Mouse (Mus musculus): Measurements from ENCODE around the gene Gnas. TPM values are rescaled to one million over a fixed set of nuclear protein-coding genes. Genes with fewer than 3 reads are reported as not detected.

Gnas gene
- 1,000 to 10,000 TPM; 2,555 to 2,708 TPM for total RNA-seq (2021)
- long read RNA-seq, experiment 1, transcript Gnas-206 (11 exons, 1,695 nt), result minor isoform, 141 of 1,226 reads
- long read RNA-seq, experiment 1, transcript Gnas-207 (11 exons, 1,789 nt), result minor isoform, 240 of 1,226 reads
- long read RNA-seq, experiment 1, transcript Gnas-208 (12 exons, 1,716 nt), result major isoform, 653 of 1,226 reads
- long read RNA-seq, experiment 1, transcript Gnas-211 (13 exons, 2,465 nt), result minor isoform, 38 of 1,226 reads
- long read RNA-seq, experiment 1, partial matches to known transcripts, result 85 of 1,226 reads
- long read RNA-seq, experiment 1, other reads (novel, unspliced or antisense), result 58 of 1,226 reads
- long read RNA-seq, experiment 2, transcript Gnas-211 (13 exons, 2,465 nt), result minor isoform, 36 of 2,788 reads
- long read RNA-seq, experiment 2, transcript Gnas-207 (11 exons, 1,789 nt), result minor isoform, 629 of 2,788 reads
- long read RNA-seq, experiment 2, transcript Gnas-208 (12 exons, 1,716 nt), result major isoform, 1,445 of 2,788 reads
- long read RNA-seq, experiment 2, transcript Gnas-206 (11 exons, 1,695 nt), result minor isoform, 324 of 2,788 reads
- long read RNA-seq, experiment 2, partial matches to known transcripts, result 266 of 2,788 reads
- long read RNA-seq, experiment 2, other reads (novel, unspliced or antisense), result 72 of 2,788 reads

DNA sequence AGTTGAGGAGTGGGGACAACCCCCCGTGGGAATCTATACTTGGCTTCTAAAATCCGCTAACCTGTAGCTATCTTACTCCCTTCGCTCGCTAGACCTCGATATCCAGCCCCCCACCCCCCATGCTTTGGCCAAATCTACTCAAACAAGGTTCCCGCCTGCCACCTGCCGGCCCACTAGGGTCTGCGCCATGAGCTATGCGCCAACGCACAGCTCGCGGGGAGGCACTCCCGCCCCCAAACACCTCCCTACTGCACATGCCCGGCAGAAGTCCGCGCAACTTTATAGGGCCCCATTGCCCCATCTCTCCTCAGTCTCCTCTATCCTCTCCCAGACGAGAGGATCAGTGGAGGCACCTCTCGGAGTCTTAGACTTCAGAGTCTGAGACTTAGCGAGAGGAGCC lies at the start of gene Gnas:
Gene Gnas (plus strand): TSS at position 310 of the 400 bp plus-strand sequence.
- DNase-seq (ENCODE audit: low spot score in 2 of 2), result no peak

GRCm38 (mm10) chr2:174242431-174242830 lies 41.7 kb upstream of the Gnas start:
- no peak for DNase-seq (ENCODE audit: low spot score in 2 of 2)

- DNase-seq (ENCODE audit: low spot score in 2 of 2), result no peak
Measured at GRCm38 (mm10) chr2:174251963-174252362, 32.2 kb upstream of the Gnas start.

DNA sequence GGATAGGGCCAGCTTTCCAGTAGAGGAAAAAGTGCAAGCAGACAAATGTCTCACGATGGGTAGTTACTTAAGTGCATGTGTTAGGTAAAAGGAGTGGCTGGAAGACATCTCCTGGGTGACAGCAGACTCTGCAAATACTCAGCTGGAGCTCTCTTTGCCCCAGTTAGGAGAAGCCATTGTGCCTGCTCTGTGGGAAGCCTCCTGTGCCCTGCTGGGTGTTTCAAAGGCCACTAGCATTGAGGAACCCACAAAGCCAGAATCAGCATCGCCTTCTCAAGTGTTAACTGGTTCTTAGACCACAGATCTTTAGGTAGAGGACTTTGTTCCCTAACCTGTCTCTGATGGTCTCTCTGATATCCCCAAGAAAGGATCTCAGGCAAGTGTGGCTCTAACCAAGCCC lies 26.8 kb upstream of the Gnas start:
- no peak for DNase-seq (ENCODE audit: low spot score in 2 of 2)

DNA sequence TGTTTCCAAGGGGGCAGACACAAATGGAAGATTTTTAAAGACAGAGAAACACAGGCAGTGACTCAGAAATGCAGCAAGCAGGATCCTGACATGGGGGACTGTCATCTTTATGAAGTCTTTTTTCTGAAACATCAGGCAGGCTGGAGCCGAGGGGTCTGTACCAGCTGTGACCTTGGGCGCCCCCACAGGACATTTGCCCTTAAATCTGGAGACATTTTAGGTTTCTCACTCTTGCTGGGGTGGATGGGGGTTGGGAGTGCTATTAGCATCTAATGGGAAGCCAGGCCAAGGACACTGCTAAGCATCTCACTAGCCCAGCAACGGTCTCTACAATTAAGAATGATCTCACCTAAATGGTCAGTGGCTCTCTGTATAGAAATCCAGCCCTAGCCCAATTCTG lies 24.1 kb upstream of the Gnas start:
- no peak for DNase-seq (ENCODE audit: low spot score in 2 of 2)

DNA sequence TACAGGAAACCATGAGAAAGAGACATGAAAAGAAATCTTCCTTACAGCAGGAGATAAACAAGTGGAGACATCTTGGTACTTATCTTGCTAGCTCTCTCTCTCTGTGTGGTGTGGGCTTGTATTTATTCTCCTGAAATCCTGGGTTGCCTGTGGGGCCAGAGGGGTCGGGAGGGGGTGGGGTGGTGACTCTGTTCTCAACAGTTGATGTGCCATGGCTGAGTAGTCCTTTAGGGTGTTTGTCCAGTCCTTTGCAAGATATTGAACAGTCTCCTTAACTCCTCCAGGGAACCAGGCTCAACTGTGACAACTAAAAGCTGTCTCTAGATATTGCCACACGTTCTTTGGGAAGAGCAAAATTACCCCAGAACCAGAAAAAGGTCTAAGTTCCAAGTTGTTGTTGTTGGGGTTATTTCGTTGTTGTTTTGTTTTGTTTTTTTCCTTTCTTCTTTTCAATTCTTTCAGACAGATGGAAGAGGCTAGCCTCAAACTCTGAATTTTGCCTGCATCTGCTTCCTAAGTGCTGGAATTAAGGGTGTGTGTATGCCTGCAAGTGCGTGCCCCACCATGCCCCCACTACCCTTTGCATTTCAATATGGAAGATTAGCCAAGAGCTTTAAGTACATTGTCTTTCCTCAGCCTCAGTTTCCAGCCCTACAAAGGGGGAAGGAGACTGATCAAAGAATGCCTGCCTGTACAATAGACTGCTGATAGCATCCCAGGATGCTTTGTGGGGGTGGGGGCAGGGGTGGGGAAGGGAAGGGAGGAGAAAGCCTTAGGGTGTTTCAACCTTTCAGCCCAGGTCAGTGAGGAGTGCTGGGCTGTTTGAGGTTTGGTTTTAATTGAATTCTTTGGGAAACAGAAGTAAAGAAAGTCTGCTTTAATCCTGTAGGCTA lies 23.0 kb upstream of the Gnas start:
- DNase-seq (ENCODE audit: low spot score in 2 of 2), result no peak

- no peak for DNase-seq (ENCODE audit: low spot score in 2 of 2)
Measured at GRCm38 (mm10) chr2:174261801-174262200, 22.3 kb upstream of the Gnas start.

DNA sequence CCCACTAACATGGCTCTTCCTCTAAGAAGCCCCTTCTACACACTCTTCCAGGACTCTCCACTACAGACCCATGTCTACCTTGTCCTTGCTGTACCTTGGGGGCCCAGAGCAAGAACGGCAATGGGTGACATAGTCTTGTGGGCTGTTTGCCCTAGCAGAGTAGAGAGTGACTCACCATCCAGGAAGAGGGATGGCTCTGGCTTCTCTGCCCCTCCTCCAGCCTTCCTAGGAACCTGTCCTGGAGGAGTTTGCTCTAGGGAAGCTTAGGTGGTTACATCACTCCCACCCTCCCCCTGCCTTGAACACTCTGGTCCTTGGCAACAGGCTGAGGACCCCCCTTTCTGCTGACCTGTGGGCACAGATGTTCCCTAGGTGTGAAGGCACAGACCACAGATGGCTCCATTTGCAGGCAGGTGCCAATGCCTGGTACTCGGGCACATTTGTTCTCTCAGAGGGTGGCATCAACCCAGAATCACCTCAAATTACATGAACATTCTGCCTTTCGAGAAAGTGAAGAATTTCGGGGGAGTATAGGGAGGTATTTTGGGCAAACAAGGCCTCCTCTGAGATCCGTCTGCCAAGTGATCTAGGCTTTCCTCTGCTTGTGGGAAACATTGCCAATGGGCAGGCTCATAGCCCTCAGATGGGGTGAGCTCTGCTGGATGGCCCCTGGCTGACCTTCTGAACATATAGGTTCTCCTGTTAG lies 20.9 kb upstream of the Gnas start:
- DNase-seq (ENCODE audit: low spot score in 2 of 2), result no peak

GRCm38 (mm10) chr2:174264248-174264647 lies 19.9 kb upstream of the Gnas start:
- DNase-seq (ENCODE audit: low spot score in 2 of 2), result no peak

DNA sequence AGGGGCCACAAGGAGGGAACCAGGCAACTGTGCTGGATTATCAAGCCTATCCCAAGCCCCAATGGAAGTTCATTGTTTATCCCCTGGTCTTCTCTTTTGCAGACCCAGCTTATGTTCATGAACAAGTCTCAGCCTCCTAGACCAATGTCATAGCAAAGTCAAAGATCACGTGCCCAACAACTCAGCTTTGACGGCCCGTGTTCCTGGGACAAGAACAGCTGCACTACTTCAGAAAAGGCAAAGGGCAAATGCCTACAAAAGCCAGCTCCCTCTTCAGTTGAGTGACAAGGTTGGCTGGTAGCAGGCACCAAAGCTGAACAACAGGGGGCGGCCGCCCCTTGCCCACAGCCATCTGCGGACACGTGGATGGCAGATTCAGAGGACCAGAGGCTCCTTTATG lies 13.7 kb upstream of the Gnas start:
- no peak for DNase-seq (ENCODE audit: low spot score in 2 of 2)

DNA sequence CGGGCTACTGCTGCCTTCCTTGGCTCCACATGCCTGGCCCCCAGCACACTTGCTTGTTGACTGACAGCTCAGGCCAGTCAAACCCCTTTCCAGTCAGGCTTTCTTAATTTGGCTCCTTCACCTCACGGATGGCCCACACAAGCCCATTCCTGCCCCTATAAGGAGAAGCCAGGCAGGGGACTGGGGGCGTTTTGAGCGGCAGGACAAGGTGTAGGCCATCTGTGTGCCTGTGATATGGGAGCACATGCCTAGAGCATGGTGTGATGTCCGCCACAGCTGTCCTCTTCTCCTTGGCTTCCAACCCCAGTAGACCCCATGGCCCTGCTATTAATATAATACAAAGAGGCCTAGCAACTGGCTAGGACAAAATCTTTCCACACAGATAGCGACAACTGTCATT lies 12.7 kb upstream of the Gnas start:
- no peak for DNase-seq (ENCODE audit: low spot score in 2 of 2)

GRCm38 (mm10) chr2:174273131-174273530 lies 11.0 kb upstream of the Gnas start:
- no peak for DNase-seq (ENCODE audit: low spot score in 2 of 2)

GRCm38 (mm10) chr2:174273961-174274360 lies 10.2 kb upstream of the Gnas start:
- no peak for DNase-seq (ENCODE audit: low spot score in 2 of 2)

DNA sequence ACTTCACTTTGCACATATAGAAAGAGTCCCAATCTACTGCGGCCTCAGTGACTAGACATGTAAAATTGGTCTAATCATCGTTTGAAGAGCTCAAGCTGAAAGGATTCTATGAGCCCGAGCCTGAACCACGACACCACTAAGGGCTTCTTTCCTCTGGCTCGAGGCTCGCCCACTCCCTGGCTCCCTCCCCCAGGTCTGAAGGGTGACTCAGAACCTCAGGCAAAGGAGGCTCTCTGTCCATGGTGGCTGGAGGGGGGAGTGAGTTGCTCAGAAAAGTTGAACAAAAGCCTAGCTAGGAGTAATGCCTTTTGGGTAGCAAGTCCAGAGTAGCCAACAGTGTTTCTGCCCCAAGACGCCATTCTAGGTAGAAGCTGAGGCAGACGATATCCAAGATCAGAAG lies 4.3 kb upstream of the Gnas start:
- no peak for DNase-seq (ENCODE audit: low spot score in 2 of 2)

- DNase-seq (ENCODE audit: low spot score in 2 of 2), result no peak
Measured at GRCm38 (mm10) chr2:174283341-174283740, 779 bp upstream of the Gnas start.

- DNase-seq (ENCODE audit: low spot score in 2 of 2), result no peak
Measured at GRCm38 (mm10) chr2:174284807-174285457, 812 bp downstream of the Gnas start.

GRCm38 (mm10) chr2:174285921-174286470 lies 1.9 kb downstream of the Gnas start:
- DNase-seq (ENCODE audit: low spot score in 2 of 2), result no peak

DNA sequence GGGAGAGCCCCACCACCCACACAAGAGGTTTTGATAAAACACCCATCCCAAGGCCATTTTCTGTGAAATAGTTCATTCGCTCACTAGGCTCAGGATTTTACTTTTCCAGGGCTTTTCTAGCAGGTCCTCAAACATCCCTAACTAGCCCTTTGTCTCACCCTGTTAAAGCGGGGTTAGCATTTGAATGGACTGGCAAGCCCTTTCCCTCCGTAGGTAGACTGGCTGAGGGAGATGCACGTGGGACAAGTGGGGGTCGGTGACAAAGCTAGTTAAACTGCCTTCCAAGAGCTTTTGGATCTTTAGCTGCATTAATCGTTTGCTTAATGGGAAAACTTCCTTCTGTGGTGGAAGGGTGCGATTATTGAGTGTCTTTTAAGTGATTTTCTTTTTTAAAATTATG lies 3.8 kb downstream of the Gnas start:
- no peak for DNase-seq (ENCODE audit: low spot score in 2 of 2)

- no peak for DNase-seq (ENCODE audit: low spot score in 2 of 2)
Measured at GRCm38 (mm10) chr2:174288673-174289430, 4.7 kb downstream of the Gnas start.
